Mouse (Mus musculus) brain, embryonic 14.5 days (tissue): Measurements from ENCODE around the gene Cmip.

Source experiments
- CTCF ChIP-seq: fragments of 200-500 bp; IDR thresholded peaks from 2 replicates; pipeline ENCODE4 v1.5.1; 2012; ENCODE audit warnings: inconsistent platforms, mild to moderate bottlenecking, moderate library complexity, borderline replicate concordance; ENCODE audit not compliant: insufficient read depth, insufficient read length; ENCODE audit errors: extremely low read depth
- POLR2A ChIP-seq: fragments of 200-500 bp; IDR thresholded peaks from 2 replicates; pipeline ENCODE4 v1.6.1; 2012; ENCODE audit warnings: mild to moderate bottlenecking, inconsistent platforms, borderline replicate concordance; ENCODE audit not compliant: poor library complexity, insufficient read depth, insufficient read length, severe bottlenecking; ENCODE audit errors: extremely low read depth

GRCm38 (mm10) chr8:117282141-117282950 lies 25.5 kb downstream of the Cmip start:
- no peak for TF ChIP-seq POLR2A
- no peak for TF ChIP-seq CTCF
